Mouse (Mus musculus): ENCODE data around the gene Ube3c.
"Not testable (repeated sequence)": the region's sequence is repeated elsewhere in the genome, so short reads cannot be mapped to it uniquely, and the experiment has no call there.

Ube3c gene

DNA sequence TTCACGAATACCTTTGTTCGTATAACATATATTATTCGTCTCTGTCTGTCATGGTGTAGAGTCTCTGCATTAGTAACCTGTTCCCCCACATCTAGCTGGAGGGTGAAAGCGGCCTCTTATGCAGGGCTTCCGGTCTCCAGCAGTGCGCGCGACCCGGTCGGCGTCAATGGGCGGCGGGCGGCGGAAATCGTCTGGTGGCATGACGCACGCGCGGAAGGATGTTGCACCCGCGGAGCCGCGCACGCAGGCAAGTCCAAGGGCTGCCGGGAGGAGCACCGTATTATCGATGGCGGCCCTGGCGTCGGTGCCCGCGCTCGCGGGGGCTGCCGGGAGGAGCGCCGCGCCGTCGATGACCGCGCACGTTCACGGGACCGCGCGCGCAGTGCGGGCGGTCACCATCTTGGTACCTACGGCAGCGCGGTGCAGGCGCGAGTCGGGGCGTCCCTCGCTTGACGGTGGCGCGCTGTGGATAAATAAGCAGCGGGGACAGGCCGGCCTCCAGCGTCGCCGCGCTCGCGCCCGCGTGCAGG is at the start of gene Ube3c:
TSS of gene Ube3c (plus strand) at position 395 of the 530 bp plus-strand sequence.
- peak; percentile 99 for DNase-seq (ENCODE audit: low read depth, low spot score)

DNA sequence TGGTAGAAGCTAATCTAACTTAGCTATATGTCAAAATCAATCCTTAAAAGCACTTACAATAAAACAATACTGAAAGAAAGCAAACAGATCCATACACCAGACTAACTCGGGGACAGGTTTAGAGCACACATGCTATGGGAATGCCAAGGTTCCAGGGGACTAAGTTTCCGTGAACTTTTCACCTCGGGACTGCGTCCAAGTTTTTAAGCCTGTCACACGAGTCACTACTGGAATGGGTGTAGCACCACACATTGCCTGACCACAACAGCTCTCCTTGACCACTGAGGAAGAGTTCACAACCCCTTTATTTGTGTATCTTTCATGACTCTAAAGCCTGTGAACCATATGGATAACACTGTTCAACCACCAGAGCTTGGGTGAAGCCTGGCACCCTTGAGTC is 8.9 kb upstream of the Ube3c start:
- no peak for DNase-seq (ENCODE audit: low read depth, low spot score)

GRCm38 (mm10) chr5:29560667-29561066 is 8.4 kb upstream of the Ube3c start:
- DNase-seq (ENCODE audit: low read depth, low spot score), result no peak

GRCm38 (mm10) chr5:29569378-29570280 is 587 bp downstream of the Ube3c start:
- no peak for DNase-seq (ENCODE audit: low read depth, low spot score)

DNA sequence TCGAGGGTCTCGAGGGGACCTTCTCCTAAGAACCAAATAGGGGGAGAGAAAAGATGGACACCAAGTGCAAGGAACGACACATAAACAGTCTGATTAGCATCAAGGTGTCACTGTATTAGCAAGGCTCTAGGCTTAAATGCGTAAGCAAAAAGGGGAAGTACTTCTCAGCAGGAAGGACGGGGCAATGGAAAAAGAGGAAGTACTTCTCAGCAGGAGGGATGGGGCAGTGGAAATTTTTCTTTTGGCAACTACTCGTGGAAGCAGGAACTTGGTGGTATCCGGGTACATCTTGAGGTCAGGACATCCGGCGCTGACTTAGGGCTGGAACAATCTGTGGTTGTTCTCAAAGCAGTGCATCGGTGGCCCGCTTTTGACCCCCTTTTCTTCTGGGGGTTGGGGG is 5.2 kb downstream of the Ube3c start:
- not testable (repeated sequence) for DNase-seq (ENCODE audit: low read depth, low spot score)

DNA sequence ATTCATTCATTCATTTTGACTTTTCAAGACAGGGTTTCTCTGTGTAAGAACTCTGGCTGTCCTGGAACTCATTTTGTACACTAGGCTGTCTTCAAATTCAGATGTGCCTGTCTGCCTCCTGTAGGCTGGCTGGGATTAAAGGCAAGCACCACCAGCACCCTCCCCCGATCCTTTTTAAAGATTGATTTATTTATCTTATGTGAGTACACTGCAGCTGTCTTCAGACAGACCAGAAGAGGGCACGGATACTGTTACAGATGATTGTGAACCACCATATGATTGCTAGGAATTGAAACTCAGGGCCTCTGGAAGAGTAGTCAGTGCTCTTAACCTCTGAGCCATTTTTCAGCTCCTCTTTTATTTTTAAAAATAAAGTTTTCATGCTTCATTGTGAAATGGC is 6.0 kb downstream of the Ube3c start:
- DNase-seq (ENCODE audit: low read depth, low spot score), result no peak

GRCm38 (mm10) chr5:29577795-29578631 is 9.0 kb downstream of the Ube3c start:
- no peak for DNase-seq (ENCODE audit: low read depth, low spot score)

GRCm38 (mm10) chr5:29583880-29584595 is 15.0 kb downstream of the Ube3c start:
- DNase-seq (ENCODE audit: low read depth, low spot score), result no peak

GRCm38 (mm10) chr5:29592161-29592560 is 23.1 kb downstream of the Ube3c start:
- not testable (repeated sequence) for DNase-seq (ENCODE audit: low read depth, low spot score)

- DNase-seq (ENCODE audit: low read depth, low spot score), result no peak
Observed at GRCm38 (mm10) chr5:29606546-29606945, 37.5 kb downstream of the Ube3c start.

DNA sequence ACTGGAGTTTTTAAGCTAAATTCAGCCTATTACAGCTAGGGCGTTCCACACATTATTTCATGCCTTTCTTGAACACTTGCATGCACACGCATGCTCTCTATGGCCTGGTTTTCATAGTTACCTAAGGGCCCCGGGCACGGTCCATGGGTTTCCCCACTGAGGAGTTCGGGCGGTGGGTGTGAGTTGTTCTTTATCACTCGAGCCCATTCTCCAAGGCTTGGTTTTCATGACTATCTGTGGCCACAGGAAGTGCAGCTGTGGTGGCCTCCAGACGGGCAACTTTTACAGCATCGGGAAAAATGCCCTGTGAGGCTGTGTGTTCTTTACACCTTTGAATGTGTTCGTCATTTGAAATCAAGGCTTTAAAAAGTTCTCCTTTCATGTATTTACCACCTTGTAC is 56.6 kb downstream of the Ube3c start:
- DNase-seq (ENCODE audit: low read depth, low spot score), result no peak

GRCm38 (mm10) chr5:29629941-29630340 is 60.9 kb downstream of the Ube3c start:
- DNase-seq (ENCODE audit: low read depth, low spot score), result no peak

GRCm38 (mm10) chr5:29631711-29632110 is 62.7 kb downstream of the Ube3c start:
- DNase-seq (ENCODE audit: low read depth, low spot score), result no peak

DNA sequence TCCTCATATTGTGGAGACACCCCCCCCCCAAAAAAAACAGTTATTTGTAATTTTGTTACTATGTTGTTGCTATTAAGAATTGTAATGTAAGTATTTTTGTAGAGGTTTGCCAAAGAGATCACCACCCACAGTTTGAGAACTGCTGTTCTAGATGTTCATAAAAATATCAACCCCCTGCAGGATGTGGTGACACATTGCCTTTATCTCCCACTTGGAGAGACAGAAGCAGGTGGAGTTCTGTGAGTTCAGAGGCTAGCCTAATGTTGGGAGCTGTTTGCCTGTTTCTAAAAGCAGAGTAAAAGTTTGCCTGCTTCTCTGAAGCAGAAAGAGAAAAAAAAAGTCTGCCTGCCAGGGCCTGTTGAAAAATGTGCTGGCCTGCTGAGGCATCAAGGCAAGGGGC is 67.3 kb downstream of the Ube3c start:
- no peak for DNase-seq (ENCODE audit: low read depth, low spot score)

DNA sequence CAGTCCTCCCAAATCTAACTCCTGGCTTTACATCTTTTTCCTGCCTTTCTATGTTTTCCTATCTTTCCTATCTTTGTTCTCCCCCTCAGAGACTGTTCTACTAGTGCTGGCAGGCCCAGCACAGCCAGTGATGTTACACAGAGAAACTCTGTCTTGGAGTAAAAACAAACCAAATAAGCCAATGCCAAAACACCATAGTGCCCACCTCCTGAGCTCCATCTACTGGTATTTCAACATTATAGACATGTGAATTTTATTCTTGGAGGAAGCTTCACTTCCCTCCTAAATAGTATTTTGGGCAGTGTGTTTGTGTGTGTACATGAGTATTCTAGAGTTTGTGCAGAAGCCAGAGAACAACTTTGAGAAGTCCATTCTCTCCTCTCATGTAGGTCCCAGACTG is 67.8 kb downstream of the Ube3c start:
- DNase-seq (ENCODE audit: low read depth, low spot score), result no peak

GRCm38 (mm10) chr5:29641124-29641884 is 72.3 kb downstream of the Ube3c start:
- no peak for DNase-seq (ENCODE audit: low read depth, low spot score)

DNA sequence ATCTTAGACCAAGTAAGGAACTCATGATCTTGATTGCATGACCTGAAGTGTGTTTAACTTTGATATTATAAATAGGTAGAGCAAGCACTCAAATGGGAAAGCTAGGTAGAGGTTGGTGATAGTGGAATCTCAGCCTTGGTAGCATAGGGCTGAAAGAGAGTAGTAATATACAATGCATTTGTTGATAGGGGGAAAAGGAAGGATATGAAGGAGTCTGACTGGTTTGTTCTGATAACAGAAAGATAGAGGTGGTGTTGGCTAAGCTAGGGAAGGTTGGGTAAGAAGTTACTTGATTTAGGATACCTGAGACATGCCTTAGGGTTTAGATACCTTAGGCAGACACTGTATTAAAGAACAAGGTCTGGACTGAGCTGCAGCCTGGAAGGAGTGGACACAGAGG is 82.7 kb downstream of the Ube3c start:
- DNase-seq (ENCODE audit: low read depth, low spot score), result no peak

GRCm38 (mm10) chr5:29657590-29658339 is 88.7 kb downstream of the Ube3c start:
- no peak for DNase-seq (ENCODE audit: low read depth, low spot score)

- not testable (repeated sequence) for DNase-seq (ENCODE audit: low read depth, low spot score)
Observed at GRCm38 (mm10) chr5:29661246-29661645, 92.2 kb downstream of the Ube3c start.

GRCm38 (mm10) chr5:29665391-29665790 is 96.3 kb downstream of the Ube3c start:
- no peak for DNase-seq (ENCODE audit: low read depth, low spot score)

Data from CD4-positive helper T cell, adult 2 months (primary cell).